Mouse (Mus musculus): Measurements from ENCODE around the gene Gm49776.

- TF ChIP-seq HCFC1 (IDR thresholded peaks at IDR 0.05; ENCODE audit: borderline replicate concordance, insufficient read depth, low read length): no peak
- TF ChIP-seq ZNF384 (IDR thresholded peaks at IDR 0.05; ENCODE audit: low read depth, low read length): no peak
Measured at GRCm38 (mm10) chr16:18233451-18233850, 24.7 kb downstream of the Gm49776 start.
